In genomic region chr14:60252004-60253000, GRCm38 (mm10) we compare ENCODE assay signal across 8 mouse cellular contexts. TPM values are rescaled to one million over a fixed set of nuclear protein-coding genes. Genes with fewer than 3 reads are reported as not detected.
A peak's percentile ranks its signal among the peaks of the same experiment; 100 is the strongest.
DNase-seq lines count a peak whose midpoint lies in the region; ATAC-seq and TF ChIP-seq lines count a peak whose summit lies in the region.

No protein-coding gene starts in this region.

- H3K36me3 ChIP-seq in megakaryocyte, embryonic 14.5 days (replicated peaks; ENCODE audit: low read length) = peaks cover 7% of the 10 kb centered on the region
- H3K36me3 ChIP-seq in forebrain, embryonic 11.5 days (ENCODE audit: control insufficient read depth, insufficient read depth, low read length) = no peaks in the 10 kb centered on the region
- peaks cover 5% of the 10 kb centered on the region; the same call in 1 of the 2 replicates for H3K36me3 ChIP-seq in kidney, embryonic 15.5 days
- H3K36me3 ChIP-seq in midbrain, embryonic 15.5 days (replicated peaks) = no peaks in the 10 kb centered on the region

- peak; percentile 30 for DNase-seq in brain, embryonic 14.5 days (ENCODE audit: low read depth)
- no peak for DNase-seq in forebrain, embryonic 11.5 days (ENCODE audit: low spot score)
- no peak for DNase-seq in ovary, postnatal 36 days (ENCODE audit: low spot score)
- DNase-seq in urinary bladder, postnatal 36 days (ENCODE audit: low spot score in 2 of 2) = no peak

- H3K4me1 ChIP-seq in megakaryocyte, embryonic 14.5 days = peaks cover 40% of the 10 kb centered on the region
- peaks cover 4% of the 10 kb centered on the region; the same call in 1 of the 2 replicates for H3K4me1 ChIP-seq in forebrain, embryonic 11.5 days (replicated peaks; ENCODE audit: control insufficient read depth, insufficient read depth, low read length)
- H3K4me1 ChIP-seq in kidney, embryonic 15.5 days = peaks cover 22% of the 10 kb centered on the region
- peaks cover 27% of the 10 kb centered on the region for H3K4me1 ChIP-seq in midbrain, embryonic 15.5 days

- peak overlapping the region; percentile 96 for H3K4me3 ChIP-seq in megakaryocyte, embryonic 14.5 days (replicated peaks)
- H3K4me3 ChIP-seq in forebrain, embryonic 11.5 days (ENCODE audit: low read depth, low read length) = peak overlapping the region; percentile 96
- H3K4me3 ChIP-seq in kidney, embryonic 15.5 days (replicated peaks) = peak overlapping the region; percentile 94
- peak overlapping the region; percentile 67 for H3K4me3 ChIP-seq in midbrain, embryonic 15.5 days

- peak overlapping the region; percentile 75 for H3K9ac ChIP-seq in forebrain, embryonic 11.5 days (ENCODE audit: low read length)
- peak overlapping the region; percentile 95 for H3K9ac ChIP-seq in kidney, embryonic 15.5 days
- H3K9ac ChIP-seq in midbrain, embryonic 15.5 days = peak overlapping the region; percentile 60

- TF ChIP-seq POLR2A in brain, embryonic 14.5 days (IDR thresholded peaks at IDR 0.05; ENCODE audit: borderline replicate concordance, extremely low read depth, insufficient read depth, insufficient read length, poor library complexity, severe bottlenecking) = no peak

- H3K9me3 ChIP-seq in megakaryocyte, embryonic 14.5 days = no peaks in the 10 kb centered on the region
- no peaks in the 10 kb centered on the region for H3K9me3 ChIP-seq in forebrain, embryonic 11.5 days (ENCODE audit: control insufficient read depth, low read length)
- no peaks in the 10 kb centered on the region for H3K9me3 ChIP-seq in kidney, embryonic 15.5 days (replicated peaks)
- no peaks in the 10 kb centered on the region for H3K9me3 ChIP-seq in midbrain, embryonic 15.5 days

- no peak for TF ChIP-seq CTCF in brain, embryonic 14.5 days (IDR thresholded peaks at IDR 0.05; ENCODE audit: borderline replicate concordance, extremely low read depth, insufficient read depth, insufficient read length)

- WGBS in forebrain, embryonic 11.5 days = 22% methylated on average over 15 of the region's 15 CpGs
- 21% methylated on average over 15 of the region's 15 CpGs for WGBS in kidney, embryonic 15.5 days
- WGBS in midbrain, embryonic 15.5 days = 18% methylated on average over 15 of the region's 15 CpGs

- no peak for ATAC-seq in megakaryocyte, adult 5-6 weeks (ENCODE audit: poor library complexity, severe bottlenecking)
- ATAC-seq in forebrain, embryonic 11.5 days (replicated peaks; ENCODE audit: low FRiP score) = no peak
- no peak; the same call in 1 of the 2 replicates for ATAC-seq in kidney, embryonic 15.5 days (replicated peaks; ENCODE audit: low FRiP score)
- ATAC-seq in midbrain, embryonic 15.5 days (replicated peaks) = peak; percentile 53

- H3K4me2 ChIP-seq in forebrain, embryonic 11.5 days (ENCODE audit: low read depth, low read length, severe bottlenecking) = peak overlapping the region; percentile 64
- peak overlapping the region; percentile 87 for H3K4me2 ChIP-seq in kidney, embryonic 15.5 days
- peak overlapping the region; percentile 85 for H3K4me2 ChIP-seq in midbrain, embryonic 15.5 days

- H3K27me3 ChIP-seq in megakaryocyte, embryonic 14.5 days (replicated peaks) = no peaks in the 10 kb centered on the region
- no peaks in the 10 kb centered on the region for H3K27me3 ChIP-seq in forebrain, embryonic 11.5 days (ENCODE audit: control insufficient read depth, insufficient read depth, low read length)
- no peaks in the 10 kb centered on the region for H3K27me3 ChIP-seq in kidney, embryonic 15.5 days
- H3K27me3 ChIP-seq in midbrain, embryonic 15.5 days (replicated peaks) = no peaks in the 10 kb centered on the region

- peak overlapping the region; percentile 82; the same call in 1 of the 2 replicates for H3K27ac ChIP-seq in forebrain, embryonic 11.5 days (ENCODE audit: low read depth, low read length)
- peak overlapping the region; percentile 96 for H3K27ac ChIP-seq in kidney, embryonic 15.5 days
- H3K27ac ChIP-seq in midbrain, embryonic 15.5 days = peak overlapping the region; percentile 86

RNA-seq across cellular contexts. Expression of gene Gm49336, which starts 1.0 kb away (rescaled TPM):
- 1.3 and 14.1 TPM in 2 replicates for polyA plus RNA-seq in megakaryocyte, embryonic 14.5 days (2012; ENCODE audit: insufficient read depth, low replicate concordance)
- total RNA-seq in megakaryocyte, adult 5-6 weeks (2015) = 51.1 and 55.8 TPM in 2 replicates
- total RNA-seq in megakaryocyte, adult 5-6 weeks (2017) = 68.7 and 78.5 TPM in 2 replicates
- 52.3 and 54.3 TPM in 2 replicates for polyA plus RNA-seq in brain, embryonic 14.5 days (2012; rRNA removed)
- polyA plus RNA-seq in forebrain, embryonic 11.5 days (2014; fragmentation: Nextera tagmentation; extraction: Ambion mirVana) = 76.2 and 84.0 TPM in 2 replicates
- polyA plus RNA-seq in kidney, embryonic 15.5 days (2015; fragmentation: Nextera tagmentation; extraction: Ambion mirVana) = 48.1 and 50.6 TPM in 2 replicates
- 48.3 and 51.1 TPM in 2 replicates for polyA plus RNA-seq in midbrain, embryonic 15.5 days (2015; fragmentation: Nextera tagmentation; extraction: Ambion mirVana)

RNA-seq across cellular contexts. Expression of gene Nupl1, which starts 1.1 kb away (rescaled TPM):
- polyA plus RNA-seq in megakaryocyte, embryonic 14.5 days (2012; ENCODE audit: insufficient read depth, low replicate concordance) = not detected in 2 replicates
- not detected in 2 replicates for total RNA-seq in megakaryocyte, adult 5-6 weeks (2015)
- not detected in 2 replicates for total RNA-seq in megakaryocyte, adult 5-6 weeks (2017)
- not detected in 2 replicates for polyA plus RNA-seq in brain, embryonic 14.5 days (2012; rRNA removed)
- not detected in 2 replicates for polyA plus RNA-seq in forebrain, embryonic 11.5 days (2014; fragmentation: Nextera tagmentation; extraction: Ambion mirVana)
- not detected in 2 replicates for polyA plus RNA-seq in kidney, embryonic 15.5 days (2015; fragmentation: Nextera tagmentation; extraction: Ambion mirVana)
- polyA plus RNA-seq in midbrain, embryonic 15.5 days (2015; fragmentation: Nextera tagmentation; extraction: Ambion mirVana) = 0.09 and 0.12 TPM in 2 replicates

RNA-seq across cellular contexts. Expression of gene Mtmr6, which starts 12.7 kb away (rescaled TPM):
- 0.87 and 3.3 TPM in 2 replicates for polyA plus RNA-seq in megakaryocyte, embryonic 14.5 days (2012; ENCODE audit: insufficient read depth, low replicate concordance)
- total RNA-seq in megakaryocyte, adult 5-6 weeks (2015) = 72.7 and 90.5 TPM in 2 replicates
- 111 and 119 TPM in 2 replicates for total RNA-seq in megakaryocyte, adult 5-6 weeks (2017)
- polyA plus RNA-seq in brain, embryonic 14.5 days (2012; rRNA removed) = 43.8 and 44.8 TPM in 2 replicates
- polyA plus RNA-seq in forebrain, embryonic 11.5 days (2014; fragmentation: Nextera tagmentation; extraction: Ambion mirVana) = 44.3 and 45.0 TPM in 2 replicates
- 28.4 and 30.8 TPM in 2 replicates for polyA plus RNA-seq in kidney, embryonic 15.5 days (2015; fragmentation: Nextera tagmentation; extraction: Ambion mirVana)
- 55.3 and 58.6 TPM in 2 replicates for polyA plus RNA-seq in midbrain, embryonic 15.5 days (2015; fragmentation: Nextera tagmentation; extraction: Ambion mirVana)

RNA-seq across cellular contexts. Expression of gene Atp8a2, which starts 55.3 kb away (rescaled TPM):
- polyA plus RNA-seq in megakaryocyte, embryonic 14.5 days (2012; ENCODE audit: insufficient read depth, low replicate concordance) = 0.02 TPM in 1 of 2 replicates, not detected in the other
- 0.20 and 0.41 TPM in 2 replicates for total RNA-seq in megakaryocyte, adult 5-6 weeks (2015)
- 0.51 and 2.4 TPM in 2 replicates for total RNA-seq in megakaryocyte, adult 5-6 weeks (2017)
- 6.1 and 17.4 TPM in 2 replicates for polyA plus RNA-seq in brain, embryonic 14.5 days (2012; rRNA removed)
- 4.9 and 6.8 TPM in 2 replicates for polyA plus RNA-seq in forebrain, embryonic 11.5 days (2014; fragmentation: Nextera tagmentation; extraction: Ambion mirVana)
- 1.2 and 1.4 TPM in 2 replicates for polyA plus RNA-seq in kidney, embryonic 15.5 days (2015; fragmentation: Nextera tagmentation; extraction: Ambion mirVana)
- 46.7 and 49.6 TPM in 2 replicates for polyA plus RNA-seq in midbrain, embryonic 15.5 days (2015; fragmentation: Nextera tagmentation; extraction: Ambion mirVana)
